ENCODE assay signal across 11 mouse cellular contexts in the genomic region with DNA sequence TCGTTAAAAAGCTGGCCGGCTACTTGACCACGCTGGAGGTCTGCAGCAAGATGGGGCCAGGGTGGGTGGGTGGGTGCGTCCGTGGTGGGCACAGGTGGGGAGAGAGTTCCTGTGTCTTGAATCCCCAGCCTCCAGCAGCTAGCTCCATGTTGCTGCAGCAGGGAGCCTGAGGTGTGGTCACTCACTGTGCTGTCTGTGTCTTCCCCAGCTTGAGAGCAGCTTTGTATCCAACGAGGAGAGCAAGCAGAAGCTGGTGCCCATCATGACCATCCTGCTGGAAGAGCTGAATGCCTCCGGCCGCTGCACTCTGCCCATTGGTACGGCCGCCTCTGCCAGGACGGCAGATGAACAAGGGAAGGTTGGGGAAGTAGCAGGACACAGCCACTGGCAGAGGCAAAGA. TPM values are rescaled to one million over a fixed set of nuclear protein-coding genes. Genes with fewer than 3 reads are reported as not detected.
DNase-seq lines count a peak whose midpoint lies in the region; ATAC-seq and TF ChIP-seq lines count a peak whose summit lies in the region.
"Had no signal": no experiment of that assay in that cellular context is flagged by ENCODE, and none has a peak within 500 bp of the region (broad histone marks: within the 10 kb centered on the region; RNA-seq: fewer than 3 reads in every experiment).

No protein-coding gene starts in this region.

- peaks cover 10% of the 10 kb centered on the region; the same call in 1 of the 2 replicates for H3K27me3 ChIP-seq in heart, embryonic 13.5 days (replicated peaks)
- no peaks in the 10 kb centered on the region for H3K27me3 ChIP-seq in lung, embryonic 14.5 days (ENCODE audit: insufficient read depth, low read length)
- H3K27me3 ChIP-seq in intestine, embryonic 15.5 days (replicated peaks), result no peaks in the 10 kb centered on the region
- H3K27me3 ChIP-seq in limb, embryonic 14.5 days (ENCODE audit: control insufficient read depth, insufficient read depth, low read length), result no peaks in the 10 kb centered on the region

- peak overlapping the region; percentile 97; the same call in 1 of the 2 replicates for H3K4me2 ChIP-seq in heart, embryonic 13.5 days
- H3K4me2 ChIP-seq in lung, embryonic 14.5 days, result no peak overlapping the region
- peak overlapping the region; percentile 83; the same call in 1 of the 2 replicates for H3K4me2 ChIP-seq in intestine, embryonic 15.5 days (replicated peaks)
- peak overlapping the region; percentile 93; the same call in 1 of the 2 replicates for H3K4me2 ChIP-seq in limb, embryonic 14.5 days (replicated peaks; ENCODE audit: low read depth, low read length, severe bottlenecking)

- H3K9me3 ChIP-seq in heart, embryonic 13.5 days, result no peaks in the 10 kb centered on the region
- H3K9me3 ChIP-seq in lung, embryonic 14.5 days (ENCODE audit: low read depth, low read length), result no peaks in the 10 kb centered on the region
- no peaks in the 10 kb centered on the region for H3K9me3 ChIP-seq in intestine, embryonic 15.5 days
- H3K9me3 ChIP-seq in limb, embryonic 14.5 days (ENCODE audit: control insufficient read depth, low read length), result no peaks in the 10 kb centered on the region
- H3K9me3 ChIP-seq: hindbrain, embryonic 13.5 days had no signal

- no peak for ATAC-seq in heart, embryonic 13.5 days (ENCODE audit: extremely low read depth, insufficient number of reproducible peaks, low FRiP score, low TSS enrichment)
- ATAC-seq in lung, embryonic 14.5 days (ENCODE audit: insufficient read depth), result no peak
- ATAC-seq in intestine, embryonic 15.5 days, result no peak
- no peak for ATAC-seq in limb, embryonic 14.5 days (ENCODE audit: low FRiP score, low read depth)
- ATAC-seq in megakaryocyte progenitor cell, adult 5-6 weeks (replicated peaks; ENCODE audit: poor library complexity), result no peak

- H3K4me3 ChIP-seq in heart, embryonic 13.5 days, result 0 out of 2 replicates have a peak overlapping the region, but pooled peaks have one; percentile 74
- 0 out of 2 replicates have a peak overlapping the region, but pooled peaks have one; percentile 63 for H3K4me3 ChIP-seq in lung, embryonic 14.5 days (ENCODE audit: low read depth, low read length)
- no peak overlapping the region for H3K4me3 ChIP-seq in lung, adult 2 months (replicated peaks; ENCODE audit: extremely low read depth, low read depth, low read length)
- no peak overlapping the region for H3K4me3 ChIP-seq in intestine, embryonic 15.5 days (replicated peaks)
- H3K4me3 ChIP-seq in limb, embryonic 14.5 days (replicated peaks; ENCODE audit: low read length), result no peak overlapping the region

- peaks cover 43% of the 10 kb centered on the region for H3K36me3 ChIP-seq in heart, embryonic 13.5 days
- H3K36me3 ChIP-seq in lung, embryonic 14.5 days (ENCODE audit: insufficient read depth), result peaks cover 43% of the 10 kb centered on the region
- H3K36me3 ChIP-seq in intestine, embryonic 15.5 days, result peaks cover 11% of the 10 kb centered on the region; the same call in 1 of the 2 replicates
- H3K36me3 ChIP-seq in limb, embryonic 14.5 days (ENCODE audit: control insufficient read depth, insufficient read depth, low read length), result peaks cover 34% of the 10 kb centered on the region

- H3K9ac ChIP-seq in heart, embryonic 13.5 days, result peak overlapping the region; percentile 93
- no peak overlapping the region for H3K9ac ChIP-seq in lung, embryonic 14.5 days
- H3K9ac ChIP-seq in intestine, embryonic 15.5 days, result no peak overlapping the region
- no peak overlapping the region for H3K9ac ChIP-seq in limb, embryonic 14.5 days (ENCODE audit: low read depth, low read length, severe bottlenecking)

- TF ChIP-seq CTCF in lung, embryonic 14.5 days (IDR thresholded peaks at IDR 0.05; ENCODE audit: low read depth), result no peak
- TF ChIP-seq CTCF in lung, adult 2 months (IDR thresholded peaks at IDR 0.05; ENCODE audit: insufficient read depth, low read length), result no peak

- WGBS in heart, embryonic 13.5 days, result 83% methylated on average over 11 of the region's 11 CpGs
- 72% methylated on average over 11 of the region's 11 CpGs for WGBS in lung, embryonic 14.5 days
- 88% methylated on average over 11 of the region's 11 CpGs for WGBS in lung, adult 2 months
- WGBS in intestine, embryonic 15.5 days, result 80% methylated on average over 11 of the region's 11 CpGs
- WGBS in limb, embryonic 14.5 days, result 88% methylated on average over 11 of the region's 11 CpGs

- intact Hi-C loops in heart, postnatal 10 days (cut with DNase I), result no loop called here

- DNase-seq in heart, postnatal 10 days, result no peak
- DNase-seq in lung, embryonic 14.5 days, result no peak
- no peak for DNase-seq in lung, adult 2 months
- DNase-seq in limb, embryonic 14.5 days (ENCODE audit: low spot score), result no peak
- DNase-seq in gastrocnemius, postnatal 10 days, result no peak
- DNase-seq: kidney, postnatal 36 days; thymus, adult 2 months had no signal

- TF ChIP-seq POLR2A in lung, adult 2 months (IDR thresholded peaks at IDR 0.05; ENCODE audit: borderline replicate concordance, extremely low read depth, low read depth, low read length), result no peak
- TF ChIP-seq POLR2A in limb, embryonic 14.5 days (IDR thresholded peaks at IDR 0.05; ENCODE audit: borderline replicate concordance, extremely low read depth, insufficient read depth, insufficient read length), result no peak

- H3K27ac ChIP-seq in heart, embryonic 13.5 days (replicated peaks), result no peak overlapping the region
- H3K27ac ChIP-seq in lung, embryonic 14.5 days (ENCODE audit: low read depth), result no peak overlapping the region
- no peak overlapping the region for H3K27ac ChIP-seq in intestine, embryonic 15.5 days
- no peak overlapping the region for H3K27ac ChIP-seq in limb, embryonic 14.5 days (replicated peaks; ENCODE audit: low read depth, low read length)
- H3K27ac ChIP-seq: hindbrain, embryonic 13.5 days had no signal

- peaks cover 32% of the 10 kb centered on the region for H3K4me1 ChIP-seq in heart, embryonic 13.5 days
- peaks cover 14% of the 10 kb centered on the region for H3K4me1 ChIP-seq in lung, embryonic 14.5 days (ENCODE audit: insufficient read depth)
- peaks cover 9% of the 10 kb centered on the region; the same call in 1 of the 2 replicates for H3K4me1 ChIP-seq in lung, adult 2 months (ENCODE audit: control insufficient read depth, insufficient read depth, low read length)
- peaks cover 28% of the 10 kb centered on the region for H3K4me1 ChIP-seq in intestine, embryonic 15.5 days (replicated peaks)
- H3K4me1 ChIP-seq in limb, embryonic 14.5 days (ENCODE audit: control insufficient read depth, insufficient read depth, low read length), result peaks cover 28% of the 10 kb centered on the region

RNA-seq across cellular contexts. Expression of a gene that starts 1.3 kb away (rescaled TPM):
- polyA plus RNA-seq in heart, embryonic 13.5 days (2015; fragmentation: Nextera tagmentation; extraction: Ambion mirVana), result 27.8 and 27.9 TPM in 2 replicates
- total RNA-seq in heart, postnatal 10 days (2021), result 10 to 100 TPM; 12.9 to 16.7 TPM
- polyA plus RNA-seq in lung, embryonic 14.5 days (2014; fragmentation: Nextera tagmentation; extraction: Ambion mirVana), result 32.9 and 34.6 TPM in 2 replicates
- polyA plus RNA-seq in lung, adult 2 months (2012; rRNA removed), result 24.8 and 31.3 TPM in 2 replicates
- polyA plus RNA-seq in intestine, embryonic 15.5 days (2015; fragmentation: Nextera tagmentation; extraction: Ambion mirVana), result 33.9 and 36.9 TPM in 2 replicates
- 52.7 and 59.2 TPM in 2 replicates for polyA plus RNA-seq in limb, embryonic 14.5 days (2012; rRNA removed)
- polyA plus RNA-seq in limb, embryonic 14.5 days (2014; fragmentation: Nextera tagmentation; extraction: Ambion mirVana), result 37.6 and 38.6 TPM in 2 replicates
- total RNA-seq in megakaryocyte progenitor cell, adult 5-6 weeks (2015), result 9.2 and 14.3 TPM in 2 replicates
- 10.7 and 13.0 TPM in 2 replicates for total RNA-seq in megakaryocyte progenitor cell, adult 5-6 weeks (2017)
- 1 to 10 TPM; 7.3 to 8.0 TPM for total RNA-seq in gastrocnemius, postnatal 10 days (2021)

RNA-seq across cellular contexts. Expression of a gene that starts 1.3 kb away (rescaled TPM):
- polyA plus RNA-seq in heart, embryonic 13.5 days (2015; fragmentation: Nextera tagmentation; extraction: Ambion mirVana), result 17.7 and 19.1 TPM in 2 replicates
- 1 to 10 TPM; 5.5 to 6.2 TPM for total RNA-seq in heart, postnatal 10 days (2021)
- 22.9 and 23.0 TPM in 2 replicates for polyA plus RNA-seq in lung, embryonic 14.5 days (2014; fragmentation: Nextera tagmentation; extraction: Ambion mirVana)
- polyA plus RNA-seq in lung, adult 2 months (2012; rRNA removed), result 35.6 and 37.1 TPM in 2 replicates
- polyA plus RNA-seq in intestine, embryonic 15.5 days (2015; fragmentation: Nextera tagmentation; extraction: Ambion mirVana), result 31.2 and 35.8 TPM in 2 replicates
- 19.8 and 27.2 TPM in 2 replicates for polyA plus RNA-seq in limb, embryonic 14.5 days (2012; rRNA removed)
- polyA plus RNA-seq in limb, embryonic 14.5 days (2014; fragmentation: Nextera tagmentation; extraction: Ambion mirVana), result 21.4 and 25.9 TPM in 2 replicates
- 19.3 and 22.8 TPM in 2 replicates for total RNA-seq in megakaryocyte progenitor cell, adult 5-6 weeks (2015)
- total RNA-seq in megakaryocyte progenitor cell, adult 5-6 weeks (2017), result 12.2 and 16.3 TPM in 2 replicates
- 1 to 10 TPM; 3.5 to 4.0 TPM for total RNA-seq in gastrocnemius, postnatal 10 days (2021)

RNA-seq across cellular contexts. Expression of a gene that starts 3.8 kb away (rescaled TPM):
- polyA plus RNA-seq in heart, embryonic 13.5 days (2015; fragmentation: Nextera tagmentation; extraction: Ambion mirVana), result not detected in 2 replicates
- total RNA-seq in heart, postnatal 10 days (2021), result not detected
- 1.1 and 1.2 TPM in 2 replicates for polyA plus RNA-seq in lung, embryonic 14.5 days (2014; fragmentation: Nextera tagmentation; extraction: Ambion mirVana)
- polyA plus RNA-seq in lung, adult 2 months (2012; rRNA removed), result 12.8 and 13.2 TPM in 2 replicates
- 0.67 and 0.68 TPM in 2 replicates for polyA plus RNA-seq in intestine, embryonic 15.5 days (2015; fragmentation: Nextera tagmentation; extraction: Ambion mirVana)
- 0.76 and 1.4 TPM in 2 replicates for polyA plus RNA-seq in limb, embryonic 14.5 days (2012; rRNA removed)
- 1.2 TPM in 1 of 2 replicates, not detected in the other for polyA plus RNA-seq in limb, embryonic 14.5 days (2014; fragmentation: Nextera tagmentation; extraction: Ambion mirVana)
- 0.12 TPM in 1 of 2 replicates, not detected in the other for total RNA-seq in megakaryocyte progenitor cell, adult 5-6 weeks (2015)
- 0.33 and 0.37 TPM in 2 replicates for total RNA-seq in megakaryocyte progenitor cell, adult 5-6 weeks (2017)
- total RNA-seq in gastrocnemius, postnatal 10 days (2021), result under 1 TPM in 1 of 2 experiments, not detected in 1; 0.18 TPM

RNA-seq across cellular contexts. Expression of a gene that starts 8.1 kb away (rescaled TPM):
- 47.6 and 56.1 TPM in 2 replicates for polyA plus RNA-seq in heart, embryonic 13.5 days (2015; fragmentation: Nextera tagmentation; extraction: Ambion mirVana)
- total RNA-seq in heart, postnatal 10 days (2021), result 10 to 100 TPM; 28.8 to 32.0 TPM
- polyA plus RNA-seq in lung, embryonic 14.5 days (2014; fragmentation: Nextera tagmentation; extraction: Ambion mirVana), result 51.3 and 54.1 TPM in 2 replicates
- 43.7 and 45.5 TPM in 2 replicates for polyA plus RNA-seq in lung, adult 2 months (2012; rRNA removed)
- 51.7 and 52.7 TPM in 2 replicates for polyA plus RNA-seq in intestine, embryonic 15.5 days (2015; fragmentation: Nextera tagmentation; extraction: Ambion mirVana)
- 74.7 and 78.4 TPM in 2 replicates for polyA plus RNA-seq in limb, embryonic 14.5 days (2012; rRNA removed)
- polyA plus RNA-seq in limb, embryonic 14.5 days (2014; fragmentation: Nextera tagmentation; extraction: Ambion mirVana), result 67.6 and 73.2 TPM in 2 replicates
- 27.3 and 27.4 TPM in 2 replicates for total RNA-seq in megakaryocyte progenitor cell, adult 5-6 weeks (2015)
- total RNA-seq in megakaryocyte progenitor cell, adult 5-6 weeks (2017), result 35.4 and 38.8 TPM in 2 replicates
- total RNA-seq in gastrocnemius, postnatal 10 days (2021), result 10 to 100 TPM; 15.1 to 23.4 TPM

RNA-seq across cellular contexts. Expression of a gene that starts 9.6 kb away (rescaled TPM):
- 30.4 and 32.3 TPM in 2 replicates for polyA plus RNA-seq in heart, embryonic 13.5 days (2015; fragmentation: Nextera tagmentation; extraction: Ambion mirVana)
- 10 to 100 TPM; 25.0 to 26.5 TPM for total RNA-seq in heart, postnatal 10 days (2021)
- polyA plus RNA-seq in lung, embryonic 14.5 days (2014; fragmentation: Nextera tagmentation; extraction: Ambion mirVana), result 42.1 and 45.3 TPM in 2 replicates
- 57.6 and 59.4 TPM in 2 replicates for polyA plus RNA-seq in lung, adult 2 months (2012; rRNA removed)
- 42.2 and 43.0 TPM in 2 replicates for polyA plus RNA-seq in intestine, embryonic 15.5 days (2015; fragmentation: Nextera tagmentation; extraction: Ambion mirVana)
- 34.9 and 41.3 TPM in 2 replicates for polyA plus RNA-seq in limb, embryonic 14.5 days (2012; rRNA removed)
- polyA plus RNA-seq in limb, embryonic 14.5 days (2014; fragmentation: Nextera tagmentation; extraction: Ambion mirVana), result 54.1 and 58.8 TPM in 2 replicates
- 9.9 and 12.3 TPM in 2 replicates for total RNA-seq in megakaryocyte progenitor cell, adult 5-6 weeks (2015)
- total RNA-seq in megakaryocyte progenitor cell, adult 5-6 weeks (2017), result 14.5 and 19.9 TPM in 2 replicates
- 10 to 100 TPM; 20.2 to 22.7 TPM for total RNA-seq in gastrocnemius, postnatal 10 days (2021)

Comparison
In these comparisons a context has a peak if more than half of its experiments do, and no peak if none do; other contexts are left out.
1. H3K4me3 ChIP-seq: peak in heart, embryonic 13.5 days (single experiment) and lung, embryonic 14.5 days (single experiment); none in lung, adult 2 months (single experiment), intestine, embryonic 15.5 days (single experiment) and limb, embryonic 14.5 days (single experiment).